ENCODE assay signal across 9 mouse cellular contexts in genomic region chr16:95749291-95750103, GRCm38 (mm10). TPM values are rescaled to one million over a fixed set of nuclear protein-coding genes. Genes with fewer than 3 reads are reported as not detected.
DNase-seq lines count a peak whose midpoint lies in the region; ATAC-seq and TF ChIP-seq lines count a peak whose summit lies in the region.
"Had no signal": no experiment of that assay in that cellular context is flagged by ENCODE, and none has a peak within 500 bp of the region (broad histone marks: within the 10 kb centered on the region; RNA-seq: fewer than 3 reads in every experiment).

No protein-coding gene starts in this region.

- H3K9me3 ChIP-seq in MEL (replicated peaks; ENCODE audit: insufficient read depth, low read length) = no peaks in the 10 kb centered on the region

- H3K9ac ChIP-seq in MEL (ENCODE audit: control insufficient read depth, low read depth, low read length, poor library complexity, severe bottlenecking) = peak overlapping the region; percentile 55; the same call in 1 of the 2 replicates

- TF ChIP-seq RAD21 in MEL (IDR thresholded peaks at IDR 0.05; ENCODE audit: low read depth, low read length) = no peak

- no peak for TF ChIP-seq EP300 in MEL (IDR thresholded peaks at IDR 0.05; ENCODE audit: low read depth in 1 of 2, low read length in 2 of 2)

- intact Hi-C loops in left cerebral cortex, adult 2 months (cut with DNase I) = no loop called here
- intact Hi-C loops in left cerebral cortex, postnatal 10 days (cut with DNase I) = no loop called here

- H3K27me3 ChIP-seq in MEL (ENCODE audit: control insufficient read depth in 1 of 2, insufficient read depth in 2 of 2, low read length in 2 of 2) = peaks cover 7 to 11% of the 10 kb centered on the region in 2 experiments
- no peaks in the 10 kb centered on the region for H3K27me3 ChIP-seq in splenic B cell, adult 2 months (ENCODE audit: control insufficient read depth, insufficient read depth, low read length, poor library complexity, severe bottlenecking)

- H3K27ac ChIP-seq in left cerebral cortex, adult 2 months = no peak overlapping the region
- H3K27ac ChIP-seq in MEL (ENCODE audit: control insufficient read depth, low read depth, low read length) = no peak overlapping the region
- H3K27ac ChIP-seq: macrophage had no signal

- ATAC-seq in granulocyte monocyte progenitor cell, adult 5-6 weeks (replicated peaks; ENCODE audit: poor library complexity, severe bottlenecking) = peak; percentile 55

- peaks cover 11 to 16% of the 10 kb centered on the region in 2 experiments; a peak in 3 of 4 replicates for H3K4me1 ChIP-seq in MEL (ENCODE audit: control insufficient read depth in 1 of 2, insufficient read depth in 2 of 2, low read length in 2 of 2)

- DNase-seq in left cerebral cortex, adult 2 months (ENCODE audit: extremely low spot score in 1 of 2, low spot score in 2 of 2) = no peak
- DNase-seq in left cerebral cortex, adult 9 months (ENCODE audit: low spot score in 2 of 2) = no peak
- no peak for DNase-seq in MEL (ENCODE audit: low read depth, low spot score)
- peak; percentile 49 for DNase-seq in splenic B cell, adult 2 months (ENCODE audit: low read depth, low spot score)
- no peak for DNase-seq in embryo, embryonic 9.5 days (ENCODE audit: extremely low spot score)
- no peak for DNase-seq in left cerebral cortex, postnatal 10 days (ENCODE audit: extremely low spot score in 1 of 2, low spot score in 2 of 2)
- no peak for DNase-seq in adrenal gland, postnatal 4 days (ENCODE audit: low spot score in 2 of 2)

- H3K4me3 ChIP-seq in left cerebral cortex, adult 2 months = no peak overlapping the region
- H3K4me3 ChIP-seq in MEL (ENCODE audit: control insufficient read depth in 1 of 2, insufficient read depth in 1 of 2, low read depth in 2 of 2, low read length in 2 of 2) = no peak overlapping the region

- no peaks in the 10 kb centered on the region for H3K79me2 ChIP-seq in MEL (ENCODE audit: control insufficient read depth, insufficient read depth, low read length, poor library complexity)

- H3K36me3 ChIP-seq in MEL (ENCODE audit: control insufficient read depth in 1 of 2, insufficient read depth in 2 of 2, low read length in 2 of 2) = peaks cover 0 to 13% of the 10 kb centered on the region in 2 experiments; a peak in 2 of 4 replicates
- H3K36me3 ChIP-seq in splenic B cell, adult 2 months (ENCODE audit: control insufficient read depth, insufficient read depth, low read length, poor library complexity, severe bottlenecking) = no peaks in the 10 kb centered on the region

- TF ChIP-seq POLR2A in MEL (IDR thresholded peaks at IDR 0.05; ENCODE audit: control insufficient read depth in 1 of 2, insufficient read depth in 1 of 2, low read depth in 1 of 2, low read length in 2 of 2, poor library complexity in 1 of 2) = no peak

- TF ChIP-seq CTCF in left cerebral cortex, adult 2 months (IDR thresholded peaks at IDR 0.05) = peak; percentile 9; the same call in 1 of the 2 replicates
- no peak for TF ChIP-seq CTCF in MEL (IDR thresholded peaks at IDR 0.05 in 2 of 3, conservative IDR thresholded peaks at IDR 0.05 in 1 of 3; ENCODE audit: control insufficient read depth in 1 of 3, insufficient read depth in 1 of 3, low read depth in 2 of 3, low read length in 3 of 3, poor library complexity in 1 of 3, severe bottlenecking in 1 of 3)

TF ChIP-seq in MEL, 35 proteins besides CTCF, POLR2A, EP300 and RAD21:
- no peak for TF ChIP-seq MAFK (IDR thresholded peaks at IDR 0.05; ENCODE audit: borderline replicate concordance, low read depth, low read length)
- no peak for TF ChIP-seq ELF1 (IDR thresholded peaks at IDR 0.05; ENCODE audit: low read depth, low read length)
- no peak for TF ChIP-seq UBTF (IDR thresholded peaks at IDR 0.05; ENCODE audit: borderline replicate concordance, insufficient read depth, low read depth, low read length)
- no peak for TF ChIP-seq MAX (IDR thresholded peaks at IDR 0.05; ENCODE audit: low read length)
- no peak for TF ChIP-seq MEF2A (IDR thresholded peaks at IDR 0.05; ENCODE audit: extremely low read depth, insufficient replicate concordance, low read depth, low read length, poor library complexity, severe bottlenecking)
- TF ChIP-seq SMC3 (IDR thresholded peaks at IDR 0.05; ENCODE audit: low read depth, low read length) = no peak
- TF ChIP-seq USF1 (IDR thresholded peaks at IDR 0.05; ENCODE audit: low read depth, low read length) = no peak
- TF ChIP-seq ZMIZ1 (IDR thresholded peaks at IDR 0.05; ENCODE audit: low read depth, low read length) = no peak
- no peak for TF ChIP-seq ZKSCAN1 (IDR thresholded peaks at IDR 0.05; ENCODE audit: low read depth, low read length)
- no peak for TF ChIP-seq MXI1 (IDR thresholded peaks at IDR 0.05; ENCODE audit: low read depth, low read length)
- TF ChIP-seq NRF1 (IDR thresholded peaks at IDR 0.05; ENCODE audit: insufficient read depth, low read depth, low read length, poor library complexity, severe bottlenecking) = no peak
- no peak for TF ChIP-seq SIN3A (IDR thresholded peaks at IDR 0.05; ENCODE audit: low read length)
- no peak for TF ChIP-seq ETS1 (IDR thresholded peaks at IDR 0.05; ENCODE audit: low read depth, low read length)
- TF ChIP-seq MYB (IDR thresholded peaks at IDR 0.05; ENCODE audit: low read depth, low read length) = no peak
TF ChIP-seq in MEL: peak in this region for 0.

RNA-seq across cellular contexts. Expression of gene Ets2, which starts 47.6 kb away (rescaled TPM):
- total RNA-seq in left cerebral cortex, adult 2 months (2021) = 10 to 100 TPM; 83.2 to 85.1 TPM
- total RNA-seq in MEL (2012; rRNA removed) = 14.3 and 15.9 TPM in 2 replicates
- 10 to 100 TPM in 1 of 2 experiments, not detected in 1; 23.5 TPM for polyA plus RNA-seq in MEL (2012; ENCODE audit: insufficient read depth in 1 of 2, insufficient read length in 2 of 2, low read depth in 1 of 2, low replicate concordance in 2 of 2, missing spikeins in 1 of 2)
- 7.4 and 7.5 TPM in 2 replicates for total RNA-seq in granulocyte monocyte progenitor cell, adult 5-6 weeks (2014; fragmentation: Nextera tagmentation)
- total RNA-seq in granulocyte monocyte progenitor cell, adult 5-6 weeks (2017) = 7.0 and 9.7 TPM in 2 replicates
- 10 to 100 TPM; 45.4 to 49.2 TPM for total RNA-seq in left cerebral cortex, postnatal 10 days (2021)
- total RNA-seq in adrenal gland, postnatal 4 days (2021) = 10 to 100 TPM; 64.8 to 73.7 TPM
